29 mouse cellular contexts compared by ENCODE assay signal in the genomic region with DNA sequence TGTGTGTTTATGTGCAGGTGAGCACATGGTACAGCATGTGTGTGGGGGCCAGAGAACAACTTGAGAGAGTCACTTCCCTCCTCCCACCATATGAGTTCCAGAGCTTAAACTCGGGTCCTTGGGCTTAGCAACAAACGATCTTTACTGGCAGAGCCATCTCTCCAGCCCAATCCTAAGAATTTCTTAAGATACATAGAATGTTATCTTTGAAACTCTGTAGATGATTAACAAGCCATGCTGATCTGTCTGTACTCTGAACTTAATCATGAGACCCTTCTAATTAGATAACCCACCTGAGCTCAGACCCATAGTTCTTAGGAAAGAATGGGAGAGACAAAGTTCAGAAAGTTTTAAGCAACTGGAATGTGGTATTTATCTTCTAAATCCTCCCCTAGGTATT. TPM values are rescaled to one million over a fixed set of nuclear protein-coding genes. Genes with fewer than 3 reads are reported as not detected.
"Had no signal": no experiment of that assay in that cellular context is flagged by ENCODE, and none has a peak within 500 bp of the region (broad histone marks: within the 10 kb centered on the region; RNA-seq: fewer than 3 reads in every experiment).

No protein-coding gene starts in this region.

- DNase-seq: cerebellum, adult 18-20 months; cerebellum, adult 2 months; cerebellum, adult 8-10 months; cerebellum, adult 9-10 months; cerebellum, adult 9-11 months; cerebellum, postnatal 10 days; cerebellum, postnatal 14 days; cerebellum, postnatal 25 days; cerebellum, postnatal 36 days; embryo, embryonic 11 days; forebrain, postnatal 0 days; gastrocnemius, adult 2 months; gastrocnemius, postnatal 10 days; gastrocnemius, postnatal 14 days; gastrocnemius, postnatal 25 days; gastrocnemius, postnatal 36 days; heart, adult 11 months; heart, adult 18-20 months had no signal

- H3K4me2 ChIP-seq: embryonic facial prominence, embryonic 12.5 days; embryonic facial prominence, embryonic 13.5 days; embryonic facial prominence, embryonic 15.5 days; forebrain, embryonic 12.5 days; forebrain, embryonic 13.5 days; forebrain, embryonic 15.5 days had no signal

- H3K4me3 ChIP-seq: embryonic facial prominence, embryonic 10.5 days; embryonic facial prominence, embryonic 12.5 days; embryonic facial prominence, embryonic 13.5 days; embryonic facial prominence, embryonic 15.5 days; erythroblast, embryonic 14.5 days; forebrain, embryonic 10.5 days; forebrain, embryonic 12.5 days; forebrain, embryonic 13.5 days; forebrain, embryonic 15.5 days; gastrocnemius, adult 2 months had no signal

- ATAC-seq: forebrain, embryonic 13.5 days; forebrain, embryonic 14.5 days; forebrain, embryonic 15.5 days; forebrain, embryonic 16.5 days; forebrain, postnatal 0 days had no signal

- H3K36me3 ChIP-seq: embryonic facial prominence, embryonic 10.5 days; embryonic facial prominence, embryonic 12.5 days; embryonic facial prominence, embryonic 13.5 days; embryonic facial prominence, embryonic 15.5 days; forebrain, embryonic 10.5 days; forebrain, embryonic 12.5 days; forebrain, embryonic 15.5 days had no signal

- H3K9ac ChIP-seq: embryonic facial prominence, embryonic 12.5 days; embryonic facial prominence, embryonic 13.5 days; embryonic facial prominence, embryonic 15.5 days; forebrain, embryonic 12.5 days; forebrain, embryonic 13.5 days; forebrain, embryonic 15.5 days; forebrain, postnatal 0 days had no signal

- H3K4me1 ChIP-seq: embryonic facial prominence, embryonic 10.5 days; embryonic facial prominence, embryonic 12.5 days; embryonic facial prominence, embryonic 13.5 days; embryonic facial prominence, embryonic 15.5 days; forebrain, embryonic 10.5 days; forebrain, embryonic 12.5 days; forebrain, embryonic 13.5 days; forebrain, embryonic 15.5 days had no signal

- H3K27ac ChIP-seq: embryonic facial prominence, embryonic 10.5 days; embryonic facial prominence, embryonic 12.5 days; embryonic facial prominence, embryonic 13.5 days; embryonic facial prominence, embryonic 15.5 days; forebrain, embryonic 10.5 days; forebrain, embryonic 12.5 days; forebrain, embryonic 13.5 days; forebrain, embryonic 15.5 days; gastrocnemius, adult 2 months had no signal

- H3K9me3 ChIP-seq: embryonic facial prominence, embryonic 10.5 days; embryonic facial prominence, embryonic 12.5 days; embryonic facial prominence, embryonic 13.5 days; embryonic facial prominence, embryonic 15.5 days; forebrain, embryonic 10.5 days; forebrain, embryonic 12.5 days; forebrain, embryonic 15.5 days had no signal

- H3K27me3 ChIP-seq: embryonic facial prominence, embryonic 12.5 days; embryonic facial prominence, embryonic 13.5 days; embryonic facial prominence, embryonic 15.5 days; forebrain, embryonic 12.5 days; forebrain, embryonic 13.5 days; forebrain, embryonic 15.5 days had no signal

RNA-seq across cellular contexts. Expression of gene Smarca1, which starts 59.3 kb away (rescaled TPM):
- polyA plus RNA-seq: erythroblast, embryonic 14.5 days had no signal
